Mouse (Mus musculus) cortical plate, adult 2 months (tissue): ENCODE measurements around the gene Eml3. TPM values are rescaled to one million over a fixed set of nuclear protein-coding genes. Genes with fewer than 3 reads are reported as not detected.
A peak's percentile ranks its signal among the peaks of the same experiment; 100 is the strongest.

ENCODE experiments used
- H3K27ac ChIP-seq: fragments of 200-500 bp; 2 replicates; pipeline ENCODE4 v1.5.1; 2012; ENCODE audit warnings: low read length, control low read depth, inconsistent platforms; ENCODE audit not compliant: insufficient read depth
- H3K4me1 ChIP-seq: fragments of 200-500 bp; 2 replicates; pipeline ENCODE4 v1.6.1; 2011; ENCODE audit warnings: low read length; ENCODE audit not compliant: control insufficient read depth, insufficient read depth
- H3K4me3 ChIP-seq: fragments of 200-500 bp; 2 replicates; pipeline ENCODE4 v1.5.1; 2011; ENCODE audit warnings: mild to moderate bottlenecking, low read length, control low read depth; ENCODE audit not compliant: insufficient read depth
- CTCF ChIP-seq: fragments of 200-500 bp; IDR thresholded peaks from 2 replicates; pipeline ENCODE4 v1.5.1; 2011; ENCODE audit warnings: mild to moderate bottlenecking, control low read depth, low read length; ENCODE audit not compliant: insufficient read depth; ENCODE audit errors: extremely low read depth
- POLR2A ChIP-seq: fragments of 200-500 bp; IDR thresholded peaks from 2 replicates; pipeline ENCODE4 v1.6.1; 2011; ENCODE audit warnings: mild to moderate bottlenecking, low read length, control low read depth; ENCODE audit not compliant: insufficient read depth; ENCODE audit errors: extremely low read depth
- polyA plus RNA-seq: library from polyadenylated mRNA; depleted of rRNA; stranded (reverse); fragments of >200 nt; gene quantifications from 2 replicates; pipeline ENCODE4 v1.2.3, GENCODE M21; 2012

Gene Eml3
- polyA plus RNA-seq, 1 experiment, result 12.8 TPM

GRCm38 (mm10) chr19:8930771-8931170 is 1.4 kb downstream of the Eml3 start:
- no peak overlapping the region for H3K27ac ChIP-seq
- no peaks in the 10 kb centered on the region for H3K4me1 ChIP-seq
- TF ChIP-seq CTCF, result no peak
- TF ChIP-seq POLR2A, result no peak
- H3K4me3 ChIP-seq, result no peak overlapping the region

- TF ChIP-seq CTCF (no peak), POLR2A (no peak)
- Histone ChIP-seq H3K4me3 (no peak overlapping the region), H3K4me1 (no peaks in the 10 kb centered on the region), H3K27ac (no peak overlapping the region)
Measured at GRCm38 (mm10) chr19:8936736-8937135, 7.4 kb downstream of the Eml3 start.

GRCm38 (mm10) chr19:8940526-8941133 is 11.3 kb downstream of the Eml3 start:
- Histone ChIP-seq H3K27ac (no peak overlapping the region), H3K4me3 (no peak overlapping the region; the same call in 1 of the 2 replicates), H3K4me1 (peaks cover 3% of the 10 kb centered on the region; the same call in 1 of the 2 replicates)
- TF ChIP-seq CTCF (no peak), POLR2A (no peak)

GRCm38 (mm10) chr19:8941136-8941514 is 11.8 kb downstream of the Eml3 start:
- TF ChIP-seq POLR2A, result no peak
- no peak for TF ChIP-seq CTCF
- Histone ChIP-seq H3K4me3 (peak overlapping the region; percentile 93; the same call in 1 of the 2 replicates), H3K4me1 (peaks cover 3% of the 10 kb centered on the region; the same call in 1 of the 2 replicates), H3K27ac (no peak overlapping the region)

GRCm38 (mm10) chr19:8941515-8942217 is 12.3 kb downstream of the Eml3 start, which contains the start of gene Mta2:
TSS of gene Mta2 (plus strand) at chr19:8941875.
- H3K27ac ChIP-seq, result peak within 1 kb of the TSS; percentile 93
- TF ChIP-seq CTCF (no peak), POLR2A (peak; percentile 42; the same call in 1 of the 2 replicates)

GRCm38 (mm10) chr19:8942276-8942964 is 13.1 kb downstream of the Eml3 start:
- Histone ChIP-seq H3K4me3 (peak overlapping the region; percentile 93), H3K27ac (peak overlapping the region; percentile 93), H3K4me1 (peaks cover 3% of the 10 kb centered on the region; the same call in 1 of the 2 replicates)
- TF ChIP-seq CTCF, result no peak
- TF ChIP-seq POLR2A, result no peak

More at GRCm38 (mm10) chr19:8941515-8942217, 12.3 kb downstream of the Eml3 start, which contains the start of gene Mta2:
- Histone ChIP-seq H3K4me1 (peaks cover 3% of the 10 kb centered on the region; the same call in 1 of the 2 replicates), H3K4me3 (peak within 1 kb of the TSS; percentile 93)

GRCm38 (mm10) chr19:8943047-8943446 is 13.7 kb downstream of the Eml3 start:
- no peak for TF ChIP-seq CTCF
- no peak for TF ChIP-seq POLR2A
- peak overlapping the region; percentile 93; the same call in 1 of the 2 replicates for H3K4me3 ChIP-seq
- H3K4me1 ChIP-seq, result peaks cover 3% of the 10 kb centered on the region; the same call in 1 of the 2 replicates
- no peak overlapping the region for H3K27ac ChIP-seq

GRCm38 (mm10) chr19:8944062-8944461 is 14.7 kb downstream of the Eml3 start:
- H3K4me1 ChIP-seq, result peaks cover 3% of the 10 kb centered on the region; the same call in 1 of the 2 replicates
- no peak overlapping the region for H3K27ac ChIP-seq
- no peak overlapping the region for H3K4me3 ChIP-seq
- no peak for TF ChIP-seq POLR2A
- no peak for TF ChIP-seq CTCF

- no peak for TF ChIP-seq CTCF
- no peak for TF ChIP-seq POLR2A
- Histone ChIP-seq H3K27ac (no peak overlapping the region), H3K4me3 (no peak overlapping the region), H3K4me1 (peaks cover 3% of the 10 kb centered on the region; the same call in 1 of the 2 replicates)
Measured at GRCm38 (mm10) chr19:8944750-8945149, 15.4 kb downstream of the Eml3 start.

- Histone ChIP-seq H3K27ac (no peak overlapping the region), H3K4me1 (peaks cover 3% of the 10 kb centered on the region; the same call in 1 of the 2 replicates), H3K4me3 (no peak overlapping the region)
- TF ChIP-seq CTCF (no peak), POLR2A (no peak)
Measured at GRCm38 (mm10) chr19:8945251-8945650, 15.9 kb downstream of the Eml3 start.
